Mouse (Mus musculus) skeletal muscle tissue, adult 2 months (tissue): ENCODE results near the gene Prkn.

Source experiments
- DNase-seq: peaks from one replicate; pipeline ENCODE4 v3.0.0-alpha.2; 2012; ENCODE audit warnings: low read depth, low spot score

Gene Prkn

DNA sequence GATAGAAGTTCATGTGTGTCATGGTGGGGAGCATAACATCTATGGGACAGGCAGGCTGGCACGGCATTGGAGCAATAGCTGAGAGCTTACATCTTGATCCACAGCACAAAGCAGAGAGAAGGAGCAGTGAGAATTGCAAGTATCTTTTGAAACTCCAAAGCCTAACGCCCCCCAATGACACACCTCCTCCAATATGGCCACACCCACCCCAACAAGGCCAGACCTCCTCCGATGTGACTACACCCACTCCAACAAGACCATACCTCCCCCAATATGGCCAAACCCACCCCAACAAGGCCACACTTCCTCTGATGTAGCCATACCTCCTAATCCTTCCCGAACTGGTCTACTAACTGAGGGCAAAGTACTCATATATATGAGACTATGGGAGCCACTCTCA, 1004.3 kb downstream of the Prkn start:
- DNase-seq: no peak

GRCm38 (mm10) chr17:11844989-11845388, 1004.8 kb downstream of the Prkn start:
- DNase-seq: no peak

- DNase-seq: no peak
Measured at GRCm38 (mm10) chr17:11845506-11845905, 1005.3 kb downstream of the Prkn start.

GRCm38 (mm10) chr17:11854571-11854970, 1014.4 kb downstream of the Prkn start:
- no peak for DNase-seq

DNA sequence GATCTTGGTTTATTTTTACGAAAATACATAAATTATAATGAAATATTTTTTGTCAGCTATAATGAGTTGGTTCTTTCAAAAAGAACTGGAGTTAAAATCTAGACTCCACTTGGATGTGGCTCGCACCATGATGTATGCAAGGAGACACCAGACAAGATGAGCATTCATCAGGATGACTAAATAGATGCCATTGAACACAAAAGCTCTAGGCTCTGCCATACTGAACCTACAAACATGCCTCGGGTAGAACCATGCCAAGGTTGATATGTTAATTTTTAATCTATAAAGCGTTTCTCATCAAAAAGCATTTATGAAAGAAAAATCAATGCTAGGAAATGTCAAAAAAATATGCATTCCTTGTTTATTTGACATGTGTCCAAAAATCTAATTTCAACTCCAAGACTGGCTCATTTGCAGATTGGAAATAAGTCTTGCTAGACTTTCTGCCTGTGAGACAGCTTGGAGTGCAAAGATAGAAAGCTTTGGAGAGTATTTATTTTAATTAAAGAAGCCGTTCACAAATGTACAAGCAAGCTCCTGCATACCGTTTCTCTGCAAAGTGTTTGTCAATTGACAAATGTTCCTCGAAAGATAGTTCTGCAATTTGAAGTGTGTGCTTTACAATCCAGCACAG, 1018.7 kb downstream of the Prkn start:
- DNase-seq: no peak

GRCm38 (mm10) chr17:11861178-11861577, 1021.0 kb downstream of the Prkn start:
- DNase-seq: no peak

- no peak for DNase-seq
Measured at GRCm38 (mm10) chr17:11862360-11862759, 1022.2 kb downstream of the Prkn start.

DNA sequence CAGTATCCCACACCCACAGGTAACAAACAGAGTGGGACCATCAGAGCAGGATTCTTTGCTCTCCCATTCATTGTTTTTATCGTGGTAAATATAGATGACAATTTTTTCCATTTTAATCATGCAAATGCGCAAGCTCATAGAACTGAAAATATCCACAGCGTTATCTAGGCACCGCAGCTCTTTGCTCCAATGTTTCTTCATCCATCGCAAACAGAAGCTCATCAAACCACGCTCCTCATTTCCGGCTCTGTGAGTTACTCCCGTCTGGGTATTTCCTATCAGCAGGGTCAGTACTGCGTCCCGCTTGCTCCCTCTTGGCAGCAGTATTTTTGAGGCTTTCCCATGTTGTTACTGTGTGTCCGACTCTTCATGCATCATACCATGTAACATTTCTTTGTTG, 1022.8 kb downstream of the Prkn start:
- no peak for DNase-seq

- no peak for DNase-seq
Measured at GRCm38 (mm10) chr17:11866231-11866630, 1026.0 kb downstream of the Prkn start.

DNA sequence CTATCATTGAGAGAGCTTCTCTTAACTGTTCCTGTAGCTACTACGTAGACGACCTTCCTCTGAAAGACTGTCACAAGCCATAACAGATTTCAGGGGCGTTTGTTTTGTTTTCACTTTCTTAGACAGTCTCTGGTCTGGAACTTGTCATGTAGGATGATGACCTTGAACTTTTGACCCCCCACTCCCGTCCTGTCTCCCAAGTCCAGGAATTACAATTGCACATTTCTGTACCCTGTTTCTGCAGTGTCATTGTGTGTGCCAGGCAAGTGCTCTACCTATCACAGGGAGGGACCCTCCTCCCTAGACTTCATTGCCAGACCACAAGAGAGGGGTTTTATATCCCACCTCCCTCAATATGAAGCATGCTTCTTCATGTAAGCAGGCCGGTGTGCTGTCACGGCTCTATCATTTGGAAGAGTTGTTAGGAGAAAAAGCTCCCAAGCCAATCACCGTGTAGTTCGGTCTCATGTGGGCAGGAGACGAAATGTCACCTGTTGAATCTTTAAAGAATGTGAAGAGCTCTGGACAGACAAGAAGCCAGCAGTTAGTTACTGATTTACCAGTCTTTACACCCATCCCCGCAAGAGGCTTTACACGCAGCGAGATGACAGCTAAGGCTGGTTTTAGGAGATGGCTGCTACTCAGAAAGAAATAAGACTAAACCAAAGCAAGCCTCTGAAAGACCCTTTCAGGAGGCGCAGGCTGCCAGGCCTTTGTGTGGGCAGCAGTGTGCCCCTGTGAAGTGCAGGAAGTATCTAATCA, 1027.3 kb downstream of the Prkn start:
- DNase-seq: no peak

DNA sequence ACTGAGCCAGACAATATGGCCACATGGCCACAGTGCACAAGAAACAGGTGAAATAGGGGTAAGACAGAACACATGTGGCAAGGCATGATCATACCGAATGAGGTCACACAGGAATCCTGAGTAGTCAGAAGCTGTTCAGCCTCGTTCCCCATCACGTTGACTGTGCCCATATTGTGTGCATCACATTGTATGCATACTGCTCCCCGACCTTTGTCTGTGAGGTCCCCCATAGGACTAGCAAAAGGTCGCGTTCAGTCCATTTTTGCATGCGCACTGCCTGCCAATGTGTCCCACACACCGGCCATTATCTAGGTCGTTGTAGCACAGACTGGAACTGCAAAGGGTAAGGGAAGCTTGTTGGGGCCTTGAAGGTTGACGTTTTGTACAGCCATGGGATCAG, 1030.4 kb downstream of the Prkn start:
- DNase-seq: no peak

- DNase-seq: no peak
Measured at GRCm38 (mm10) chr17:11876240-11876639, 1036.1 kb downstream of the Prkn start.

DNA sequence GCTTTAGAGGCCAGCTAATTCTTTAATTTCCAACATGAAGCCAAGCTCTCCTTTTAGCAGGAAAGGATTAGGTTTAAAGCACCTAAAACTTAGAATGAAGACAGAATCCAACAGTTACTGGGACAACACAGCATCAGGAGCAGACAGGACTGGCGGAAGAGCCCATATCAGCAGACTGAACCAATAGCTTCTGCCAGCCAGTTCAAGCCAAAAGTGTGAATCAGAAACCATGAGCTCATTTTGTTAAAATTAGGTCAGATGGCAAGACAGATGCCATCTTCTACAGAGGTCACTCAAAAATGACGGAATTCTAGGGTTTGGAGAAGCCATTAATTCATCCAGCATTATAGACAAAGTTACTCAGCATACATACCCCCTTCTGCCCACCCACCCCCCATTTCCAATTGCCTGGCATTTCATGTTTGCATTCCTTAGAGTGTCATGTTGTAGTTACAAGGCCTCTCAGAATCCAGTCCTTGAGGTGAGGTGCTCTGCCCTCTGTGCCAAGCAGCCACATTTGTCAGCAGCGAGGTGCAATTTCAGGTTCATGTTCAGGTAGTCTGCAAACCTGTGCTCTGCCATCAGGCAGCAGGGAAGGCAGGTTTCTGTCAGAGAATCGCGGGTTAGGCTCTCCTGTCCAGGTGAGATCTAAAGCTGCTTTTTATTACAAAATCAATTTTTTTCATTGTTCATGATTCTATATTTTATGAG, 1041.1 kb downstream of the Prkn start:
- DNase-seq: no peak

DNA sequence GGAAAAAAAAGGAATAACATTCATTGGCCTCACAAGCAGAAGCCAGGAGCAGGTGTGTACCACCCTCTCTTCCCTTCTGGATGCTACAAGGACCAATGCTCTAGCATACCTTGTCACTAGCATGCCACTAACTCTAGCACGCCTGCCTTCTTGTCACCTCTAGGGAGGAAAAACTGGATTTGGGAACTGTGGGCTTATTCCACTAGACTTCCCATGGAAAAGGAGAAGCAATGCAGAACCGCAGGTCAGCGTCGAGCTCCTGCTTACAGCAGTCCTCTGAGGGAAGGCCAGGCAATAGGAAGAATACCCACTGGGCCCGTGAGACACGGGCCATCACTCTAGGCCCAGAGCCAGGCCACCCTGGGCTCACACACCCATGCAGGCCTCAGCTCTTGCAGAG, 1045.4 kb downstream of the Prkn start:
- no peak for DNase-seq

- no peak for DNase-seq
Measured at GRCm38 (mm10) chr17:11886963-11887362, 1046.8 kb downstream of the Prkn start.

DNA sequence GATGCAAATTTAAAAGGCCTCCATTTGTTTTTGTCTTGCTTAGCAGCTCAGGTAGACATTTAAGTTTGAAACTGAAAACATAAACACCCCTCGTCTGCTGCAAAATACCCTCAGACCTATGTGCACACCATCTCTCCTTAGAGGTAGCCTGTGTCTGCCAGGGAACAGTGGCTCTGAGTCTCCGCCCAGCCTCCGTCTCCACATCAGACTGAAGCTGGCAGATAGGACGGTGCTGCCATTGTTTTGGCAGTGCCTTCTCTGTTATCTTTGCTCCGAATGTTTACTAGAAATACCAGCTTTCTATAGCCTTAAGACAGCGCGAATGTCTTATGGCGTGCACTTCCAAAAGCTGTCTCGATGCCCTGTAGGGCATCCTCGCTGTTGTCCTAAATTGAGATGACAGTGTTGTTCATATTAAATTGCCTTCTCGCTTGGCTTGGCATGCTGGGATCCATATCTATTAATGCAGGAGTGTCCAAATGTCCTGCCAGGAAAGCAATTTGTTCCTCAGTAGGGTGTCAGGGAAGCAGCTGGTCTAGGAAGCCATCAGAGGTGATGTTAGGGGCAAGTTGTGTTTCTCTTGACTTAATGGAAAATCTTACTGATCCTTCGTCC, 1047.5 kb downstream of the Prkn start:
- no peak for DNase-seq

DNA sequence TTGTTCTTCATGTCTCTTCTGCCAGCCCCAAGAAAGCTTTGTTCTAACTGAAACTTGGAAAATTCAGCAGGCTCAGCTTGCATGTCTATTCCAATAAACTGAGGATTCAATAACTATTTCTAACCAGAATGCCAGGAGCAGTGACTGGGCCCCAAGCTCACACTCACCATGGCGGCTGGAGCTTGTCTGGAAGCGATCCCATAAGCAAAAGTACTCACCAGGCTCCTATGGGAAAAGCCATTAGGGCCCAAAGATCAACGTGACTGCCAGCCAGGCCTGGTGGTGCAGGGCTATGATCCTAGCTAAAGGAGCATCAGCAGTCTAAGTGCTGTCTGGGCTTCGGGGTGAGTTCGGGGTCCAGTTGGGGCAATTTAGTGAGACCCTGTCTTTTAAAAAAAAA, 1048.6 kb downstream of the Prkn start:
- no peak for DNase-seq

- no peak for DNase-seq
Measured at GRCm38 (mm10) chr17:11900300-11900699, 1060.1 kb downstream of the Prkn start.

DNA sequence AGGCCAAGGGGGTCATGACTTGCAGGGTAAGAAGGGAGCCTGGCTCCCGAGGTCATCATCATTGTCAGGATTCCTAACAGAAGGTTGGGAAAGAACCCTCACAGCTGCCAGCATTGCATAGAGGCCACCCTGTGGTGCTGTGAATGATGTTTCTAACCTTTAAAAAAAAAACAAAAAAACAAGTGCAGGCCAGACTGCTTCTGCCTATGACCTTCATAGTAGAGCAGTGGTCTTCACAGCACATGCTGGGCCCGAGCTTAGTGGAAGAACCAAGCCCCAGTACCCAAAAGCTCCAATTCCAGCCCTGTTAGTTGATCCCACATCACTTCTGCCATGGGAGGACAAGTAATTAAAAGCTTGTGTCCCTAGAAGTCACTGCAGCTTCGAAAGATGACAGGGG, 1061.5 kb downstream of the Prkn start:
- DNase-seq: no peak

DNA sequence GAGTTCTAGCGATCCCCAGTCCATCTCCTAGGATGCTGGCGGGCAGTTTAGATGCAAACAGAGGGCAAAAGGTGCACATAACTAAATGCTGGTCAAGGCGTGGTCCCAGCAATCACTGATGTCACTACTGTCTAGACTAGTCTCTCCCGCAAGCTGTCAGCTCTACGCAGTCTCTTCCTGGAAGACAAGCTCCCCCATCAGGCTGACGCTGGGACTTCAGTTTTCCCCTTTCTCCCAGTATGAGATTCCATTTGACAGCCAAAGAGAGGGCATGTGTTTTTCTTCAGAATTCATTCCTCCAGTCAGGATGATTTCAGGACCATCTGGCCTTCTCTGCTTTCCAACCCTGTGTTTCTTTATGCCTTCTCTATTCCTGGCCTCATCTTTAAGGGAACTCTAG, 1062.8 kb downstream of the Prkn start:
- no peak for DNase-seq

GRCm38 (mm10) chr17:11910668-11911398, 1070.6 kb downstream of the Prkn start:
- no peak for DNase-seq

GRCm38 (mm10) chr17:11912136-11912535, 1072.0 kb downstream of the Prkn start:
- no peak for DNase-seq
